Mouse (Mus musculus): ENCODE measurements around the gene Trim25. TPM values are rescaled to one million over a fixed set of nuclear protein-coding genes. Genes with fewer than 3 reads are reported as not detected.

The Trim25 gene
- polyA plus RNA-seq, 2 experiments, result 5.6 to 6.1 TPM

GRCm38 (mm10) chr11:89000527-89000819 lies 1.3 kb downstream of the Trim25 start:
- H3K36me3 ChIP-seq (ENCODE audit: control insufficient read depth, insufficient read depth, low read length), result no peaks in the 10 kb centered on the region
- no peaks in the 10 kb centered on the region for H3K4me1 ChIP-seq (ENCODE audit: control insufficient read depth, insufficient read depth, low read length)
- no peak for TF ChIP-seq POLR2A (IDR thresholded peaks at IDR 0.05; ENCODE audit: borderline replicate concordance, extremely low read depth, insufficient read depth, insufficient read length)
- no peak overlapping the region for H3K27ac ChIP-seq (replicated peaks; ENCODE audit: low read depth, low read length)
- H3K4me2 ChIP-seq (replicated peaks; ENCODE audit: low read depth, low read length, severe bottlenecking), result peak overlapping the region; percentile 59; the same call in 1 of the 2 replicates
- no peak for DNase-seq (ENCODE audit: low spot score)
- H3K9me3 ChIP-seq (ENCODE audit: control insufficient read depth, low read length), result no peaks in the 10 kb centered on the region
- no peak for ATAC-seq (ENCODE audit: low FRiP score, low read depth)
- no peak overlapping the region for H3K9ac ChIP-seq (ENCODE audit: low read depth, low read length, severe bottlenecking)
- H3K27me3 ChIP-seq (ENCODE audit: control insufficient read depth, insufficient read depth, low read length), result peaks cover 17% of the 10 kb centered on the region
- H3K4me3 ChIP-seq (replicated peaks; ENCODE audit: low read length), result no peak overlapping the region

DNA sequence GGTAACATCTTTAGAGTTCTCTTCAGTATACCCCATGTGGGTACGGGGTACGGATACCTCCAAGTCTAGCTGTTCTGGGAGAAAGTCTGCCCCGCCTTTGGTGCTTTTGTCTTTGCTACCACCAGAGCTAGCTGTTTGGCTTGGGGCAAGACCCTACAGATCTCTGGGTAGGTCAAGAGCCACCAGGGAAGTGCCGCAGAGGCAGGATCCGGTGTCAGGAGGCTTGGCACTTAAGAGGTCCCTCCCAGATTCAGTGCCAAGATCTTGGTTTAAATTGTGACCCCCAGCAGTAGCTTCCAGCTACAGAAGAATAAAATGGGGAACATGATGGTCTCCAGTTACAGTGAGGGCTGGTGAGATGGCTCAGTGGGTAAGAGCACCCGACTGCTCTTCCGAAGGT lies 2.4 kb downstream of the Trim25 start:
- DNase-seq (ENCODE audit: low spot score) (no peak), ATAC-seq (ENCODE audit: low FRiP score, low read depth) (no peak)
- Histone ChIP-seq H3K4me2 (replicated peaks; ENCODE audit: low read depth, low read length, severe bottlenecking) (no peak overlapping the region), H3K4me3 (replicated peaks; ENCODE audit: low read length) (no peak overlapping the region), H3K36me3 (ENCODE audit: control insufficient read depth, insufficient read depth, low read length) (no peaks in the 10 kb centered on the region), H3K4me1 (ENCODE audit: control insufficient read depth, insufficient read depth, low read length) (no peaks in the 10 kb centered on the region), H3K27ac (replicated peaks; ENCODE audit: low read depth, low read length) (no peak overlapping the region), H3K9ac (ENCODE audit: low read depth, low read length, severe bottlenecking) (no peak overlapping the region), H3K27me3 (ENCODE audit: control insufficient read depth, insufficient read depth, low read length) (peaks cover 17% of the 10 kb centered on the region), H3K9me3 (ENCODE audit: control insufficient read depth, low read length) (no peaks in the 10 kb centered on the region)
- WGBS, result 95% methylated on average over 7 of the region's 7 CpGs
- no peak for TF ChIP-seq POLR2A (IDR thresholded peaks at IDR 0.05; ENCODE audit: borderline replicate concordance, extremely low read depth, insufficient read depth, insufficient read length)

DNA sequence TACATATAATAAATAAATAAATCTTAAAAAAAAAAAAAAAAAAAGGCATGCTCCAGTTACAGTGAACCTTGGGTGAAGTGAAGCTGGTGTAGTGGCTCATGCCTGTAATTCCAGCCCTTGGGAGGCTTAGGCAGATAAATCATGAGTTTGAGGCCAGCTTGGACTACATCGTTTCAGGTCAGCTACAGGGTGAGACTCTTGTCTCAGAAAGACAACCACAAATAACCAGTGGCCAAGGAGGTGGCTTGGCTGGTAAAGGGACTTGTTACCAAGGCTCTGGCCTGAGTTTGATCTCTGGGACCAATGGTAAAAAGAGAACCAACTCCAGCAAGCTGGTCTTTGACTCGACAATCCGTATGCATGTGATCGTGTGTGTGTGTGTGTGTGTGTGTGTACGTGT lies 2.9 kb downstream of the Trim25 start:
- TF ChIP-seq POLR2A (IDR thresholded peaks at IDR 0.05; ENCODE audit: borderline replicate concordance, extremely low read depth, insufficient read depth, insufficient read length), result no peak
- Histone ChIP-seq H3K36me3 (ENCODE audit: control insufficient read depth, insufficient read depth, low read length) (no peaks in the 10 kb centered on the region), H3K27ac (replicated peaks; ENCODE audit: low read depth, low read length) (no peak overlapping the region), H3K27me3 (ENCODE audit: control insufficient read depth, insufficient read depth, low read length) (peaks cover 17% of the 10 kb centered on the region), H3K4me3 (replicated peaks; ENCODE audit: low read length) (no peak overlapping the region), H3K4me2 (replicated peaks; ENCODE audit: low read depth, low read length, severe bottlenecking) (no peak overlapping the region), H3K9me3 (ENCODE audit: control insufficient read depth, low read length) (no peaks in the 10 kb centered on the region), H3K4me1 (ENCODE audit: control insufficient read depth, insufficient read depth, low read length) (no peaks in the 10 kb centered on the region), H3K9ac (ENCODE audit: low read depth, low read length, severe bottlenecking) (no peak overlapping the region)
- ATAC-seq (ENCODE audit: low FRiP score, low read depth), result no peak
- WGBS, result 86% methylated on average over 5 of the region's 5 CpGs
- no peak for DNase-seq (ENCODE audit: low spot score)

DNA sequence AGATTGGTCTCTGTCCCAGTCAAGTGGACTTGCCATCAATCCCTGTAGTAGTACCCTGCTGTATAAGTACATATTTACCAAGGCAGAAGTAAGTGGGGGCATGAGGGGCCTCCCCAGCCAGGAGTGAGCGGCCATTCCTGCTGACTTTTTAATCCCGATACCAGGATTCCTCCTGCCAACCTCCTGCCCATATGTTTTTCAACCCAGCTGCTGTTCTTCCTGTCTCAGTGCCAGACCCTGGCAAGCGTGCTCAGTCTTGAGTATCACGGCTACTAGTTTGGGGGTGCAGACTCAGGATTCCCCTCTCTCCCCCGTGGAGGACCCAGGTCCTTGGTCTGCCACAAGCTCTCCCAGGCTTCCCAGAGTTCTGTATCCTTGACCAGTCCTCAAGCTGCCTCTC lies 3.4 kb downstream of the Trim25 start:
- H3K36me3 ChIP-seq (ENCODE audit: control insufficient read depth, insufficient read depth, low read length), result no peaks in the 10 kb centered on the region
- DNase-seq (ENCODE audit: low spot score), result no peak
- no peak for ATAC-seq (ENCODE audit: low FRiP score, low read depth)
- H3K27ac ChIP-seq (replicated peaks; ENCODE audit: low read depth, low read length), result no peak overlapping the region
- TF ChIP-seq POLR2A (IDR thresholded peaks at IDR 0.05; ENCODE audit: borderline replicate concordance, extremely low read depth, insufficient read depth, insufficient read length), result no peak
- no peaks in the 10 kb centered on the region for H3K4me1 ChIP-seq (ENCODE audit: control insufficient read depth, insufficient read depth, low read length)
- H3K9ac ChIP-seq (ENCODE audit: low read depth, low read length, severe bottlenecking), result no peak overlapping the region
- 85% methylated on average over 5 of the region's 5 CpGs for WGBS
- no peak overlapping the region for H3K4me3 ChIP-seq (replicated peaks; ENCODE audit: low read length)
- no peaks in the 10 kb centered on the region for H3K9me3 ChIP-seq (ENCODE audit: control insufficient read depth, low read length)
- H3K27me3 ChIP-seq (ENCODE audit: control insufficient read depth, insufficient read depth, low read length), result peaks cover 17% of the 10 kb centered on the region
- H3K4me2 ChIP-seq (replicated peaks; ENCODE audit: low read depth, low read length, severe bottlenecking), result no peak overlapping the region

GRCm38 (mm10) chr11:89003078-89003477 lies 3.9 kb downstream of the Trim25 start:
- Histone ChIP-seq H3K9me3 (ENCODE audit: control insufficient read depth, low read length) (no peaks in the 10 kb centered on the region), H3K4me2 (replicated peaks; ENCODE audit: low read depth, low read length, severe bottlenecking) (no peak overlapping the region), H3K9ac (ENCODE audit: low read depth, low read length, severe bottlenecking) (no peak overlapping the region), H3K27me3 (ENCODE audit: control insufficient read depth, insufficient read depth, low read length) (peaks cover 17% of the 10 kb centered on the region), H3K4me3 (replicated peaks; ENCODE audit: low read length) (no peak overlapping the region), H3K36me3 (ENCODE audit: control insufficient read depth, insufficient read depth, low read length) (no peaks in the 10 kb centered on the region), H3K27ac (replicated peaks; ENCODE audit: low read depth, low read length) (no peak overlapping the region), H3K4me1 (ENCODE audit: control insufficient read depth, insufficient read depth, low read length) (no peaks in the 10 kb centered on the region)
- 33% methylated on average over 6 of the region's 6 CpGs for WGBS
- no peak for ATAC-seq (ENCODE audit: low FRiP score, low read depth)
- DNase-seq (ENCODE audit: low spot score), result no peak
- TF ChIP-seq POLR2A (IDR thresholded peaks at IDR 0.05; ENCODE audit: borderline replicate concordance, extremely low read depth, insufficient read depth, insufficient read length), result no peak

DNA sequence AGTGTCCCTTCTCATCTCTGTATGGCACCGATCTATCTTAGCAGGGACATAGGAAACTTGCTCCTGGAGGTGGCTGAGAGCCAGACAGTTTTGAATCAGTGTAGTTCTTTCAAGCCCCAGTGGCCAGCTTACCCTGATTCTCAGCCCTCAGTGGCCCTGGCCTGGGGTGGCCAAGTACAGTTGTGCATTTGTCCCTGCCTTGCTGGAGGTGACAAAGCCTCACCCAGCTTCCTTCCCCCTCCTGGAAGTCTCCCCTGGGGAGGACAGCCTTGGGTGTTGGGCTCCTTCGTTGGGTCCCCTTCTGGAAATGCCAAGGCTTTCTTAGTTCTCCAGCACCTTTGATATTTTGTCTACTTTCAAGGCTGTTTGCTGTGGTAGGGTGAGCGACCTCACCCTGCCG lies 4.5 kb downstream of the Trim25 start:
- Histone ChIP-seq H3K36me3 (ENCODE audit: control insufficient read depth, insufficient read depth, low read length) (no peaks in the 10 kb centered on the region), H3K27ac (replicated peaks; ENCODE audit: low read depth, low read length) (no peak overlapping the region), H3K4me2 (replicated peaks; ENCODE audit: low read depth, low read length, severe bottlenecking) (no peak overlapping the region), H3K9me3 (ENCODE audit: control insufficient read depth, low read length) (no peaks in the 10 kb centered on the region), H3K4me1 (ENCODE audit: control insufficient read depth, insufficient read depth, low read length) (no peaks in the 10 kb centered on the region), H3K9ac (ENCODE audit: low read depth, low read length, severe bottlenecking) (no peak overlapping the region), H3K4me3 (replicated peaks; ENCODE audit: low read length) (no peak overlapping the region), H3K27me3 (ENCODE audit: control insufficient read depth, insufficient read depth, low read length) (peaks cover 16% of the 10 kb centered on the region)
- DNase-seq (ENCODE audit: low spot score), result no peak
- no peak for TF ChIP-seq POLR2A (IDR thresholded peaks at IDR 0.05; ENCODE audit: borderline replicate concordance, extremely low read depth, insufficient read depth, insufficient read length)
- 65% methylated on average over 4 of the region's 4 CpGs for WGBS
- no peak for ATAC-seq (ENCODE audit: low FRiP score, low read depth)
